Mouse (Mus musculus): ENCODE data around the gene Pin1rt1. TPM values are rescaled to one million over a fixed set of nuclear protein-coding genes. Genes with fewer than 3 reads are reported as not detected.

Pin1rt1 gene
- polyA plus RNA-seq (2014; fragmentation: Illumina TruSeq; extraction: RNeasy Lipid Tissue Mini Kit (QIAGEN cat#74804); ENCODE audit: low replicate concordance) = not detected

GRCm38 (mm10) chr2:104716279-104716678, at the start of gene Pin1rt1:
TSS of gene Pin1rt1 (minus strand) at chr2:104716379.

GRCm38 (mm10) chr2:104742741-104743064, 26.5 kb upstream of the Pin1rt1 start, which contains the start of gene Depdc7:
TSS of gene Depdc7 (minus strand) at chr2:104742878.

GRCm38 (mm10) chr2:104711585-104712485, 4.3 kb downstream of the Pin1rt1 start, which contains the start of gene Tcp11l1:
TSS of gene Tcp11l1 (minus strand) at chr2:104712169.

Other genes starting within 250 kb of the Pin1rt1 start
- gene Hipk3, start 221.9 kb downstream of the Pin1rt1 start, polyA plus RNA-seq (2014; fragmentation: Illumina TruSeq; extraction: RNeasy Lipid Tissue Mini Kit (QIAGEN cat#74804); ENCODE audit: low replicate concordance) = 49.9 TPM
- 87.2 TPM for gene Cstf3, start 125.9 kb downstream of the Pin1rt1 start, polyA plus RNA-seq (2014; fragmentation: Illumina TruSeq; extraction: RNeasy Lipid Tissue Mini Kit (QIAGEN cat#74804); ENCODE audit: low replicate concordance)
- 3.0 TPM for gene Tcp11l1, start 4.2 kb downstream of the Pin1rt1 start, polyA plus RNA-seq (2014; fragmentation: Illumina TruSeq; extraction: RNeasy Lipid Tissue Mini Kit (QIAGEN cat#74804); ENCODE audit: low replicate concordance)
- gene Depdc7, start 26.5 kb upstream of the Pin1rt1 start, polyA plus RNA-seq (2014; fragmentation: Illumina TruSeq; extraction: RNeasy Lipid Tissue Mini Kit (QIAGEN cat#74804); ENCODE audit: low replicate concordance) = 97.0 TPM
- gene Qser1, start 100.4 kb upstream of the Pin1rt1 start, polyA plus RNA-seq (2014; fragmentation: Illumina TruSeq; extraction: RNeasy Lipid Tissue Mini Kit (QIAGEN cat#74804); ENCODE audit: low replicate concordance) = 16.7 TPM
- gene Prrg4, start 133.5 kb upstream of the Pin1rt1 start, polyA plus RNA-seq (2014; fragmentation: Illumina TruSeq; extraction: RNeasy Lipid Tissue Mini Kit (QIAGEN cat#74804); ENCODE audit: low replicate concordance) = 2.6 TPM
- gene Ccdc73, start 151.4 kb upstream of the Pin1rt1 start, polyA plus RNA-seq (2014; fragmentation: Illumina TruSeq; extraction: RNeasy Lipid Tissue Mini Kit (QIAGEN cat#74804); ENCODE audit: low replicate concordance) = 17.9 TPM

Measured in small intestine, adult 10 weeks (tissue).